Mouse (Mus musculus) ovary, postnatal 36 days (tissue): ENCODE results near the gene Cilp.

Experiments used
- DNase-seq: peaks from one replicate; pipeline ENCODE4 v3.0.0; 2022; ENCODE audit warnings: low spot score, mixed read lengths

Gene Cilp

GRCm38 (mm10) chr9:65294716-65295378 is 29.9 kb downstream of the Cilp start:
- no peak for DNase-seq

- DNase-seq: no peak
Measured at GRCm38 (mm10) chr9:65297056-65297455, 32.1 kb downstream of the Cilp start.

GRCm38 (mm10) chr9:65298761-65299160 is 33.8 kb downstream of the Cilp start:
- DNase-seq: no peak

- DNase-seq: no peak
Measured at GRCm38 (mm10) chr9:65299650-65300049, 34.7 kb downstream of the Cilp start.

GRCm38 (mm10) chr9:65302327-65302983 is 37.5 kb downstream of the Cilp start:
- no peak for DNase-seq

- DNase-seq: no peak
Measured at GRCm38 (mm10) chr9:65303586-65303985, 38.6 kb downstream of the Cilp start.

- no peak for DNase-seq
Measured at GRCm38 (mm10) chr9:65304300-65304699, 39.3 kb downstream of the Cilp start.

- no peak for DNase-seq
Measured at GRCm38 (mm10) chr9:65306672-65307071, 41.7 kb downstream of the Cilp start.

- DNase-seq: no peak
Measured at GRCm38 (mm10) chr9:65308011-65308410, 43.0 kb downstream of the Cilp start.

GRCm38 (mm10) chr9:65312669-65313357 is 47.8 kb downstream of the Cilp start:
- DNase-seq: no peak

GRCm38 (mm10) chr9:65313846-65314245 is 48.9 kb downstream of the Cilp start:
- no peak for DNase-seq

- DNase-seq: no peak
Measured at GRCm38 (mm10) chr9:65322255-65322900, 57.4 kb downstream of the Cilp start.

- DNase-seq: no peak
Measured at GRCm38 (mm10) chr9:65325971-65326370, 61.0 kb downstream of the Cilp start.

- no peak for DNase-seq
Measured at GRCm38 (mm10) chr9:65327371-65327770, 62.4 kb downstream of the Cilp start.
